Mouse (Mus musculus): ENCODE results near the gene Yipf6. TPM values are rescaled to one million over a fixed set of nuclear protein-coding genes. Genes with fewer than 3 reads are reported as not detected.

The Yipf6 gene
- 26.5 TPM for total RNA-seq (2023)

DNA sequence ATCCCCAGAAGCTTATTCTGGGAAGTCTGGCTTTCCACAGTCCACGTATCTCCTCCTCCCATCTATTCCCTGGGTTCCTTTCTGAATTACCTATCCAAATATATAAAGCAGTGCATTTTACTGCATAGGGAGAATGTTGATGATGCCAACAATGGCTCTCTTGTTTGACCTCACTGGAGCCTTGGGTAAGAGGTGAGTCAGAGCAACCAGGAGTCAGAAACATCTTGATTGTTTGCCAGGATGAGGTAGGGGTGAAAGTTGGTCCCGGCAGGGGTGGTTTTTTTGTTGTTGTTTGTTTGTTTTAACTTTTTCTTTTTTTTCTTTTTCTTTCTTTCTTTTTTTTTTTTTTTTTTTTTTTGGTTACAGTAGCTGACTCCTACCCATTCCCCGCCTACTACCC, at the start of gene Yipf6:
Gene Yipf6, plus strand, starts transcription at position 216 of the 400 bp plus-strand sequence.

DNA sequence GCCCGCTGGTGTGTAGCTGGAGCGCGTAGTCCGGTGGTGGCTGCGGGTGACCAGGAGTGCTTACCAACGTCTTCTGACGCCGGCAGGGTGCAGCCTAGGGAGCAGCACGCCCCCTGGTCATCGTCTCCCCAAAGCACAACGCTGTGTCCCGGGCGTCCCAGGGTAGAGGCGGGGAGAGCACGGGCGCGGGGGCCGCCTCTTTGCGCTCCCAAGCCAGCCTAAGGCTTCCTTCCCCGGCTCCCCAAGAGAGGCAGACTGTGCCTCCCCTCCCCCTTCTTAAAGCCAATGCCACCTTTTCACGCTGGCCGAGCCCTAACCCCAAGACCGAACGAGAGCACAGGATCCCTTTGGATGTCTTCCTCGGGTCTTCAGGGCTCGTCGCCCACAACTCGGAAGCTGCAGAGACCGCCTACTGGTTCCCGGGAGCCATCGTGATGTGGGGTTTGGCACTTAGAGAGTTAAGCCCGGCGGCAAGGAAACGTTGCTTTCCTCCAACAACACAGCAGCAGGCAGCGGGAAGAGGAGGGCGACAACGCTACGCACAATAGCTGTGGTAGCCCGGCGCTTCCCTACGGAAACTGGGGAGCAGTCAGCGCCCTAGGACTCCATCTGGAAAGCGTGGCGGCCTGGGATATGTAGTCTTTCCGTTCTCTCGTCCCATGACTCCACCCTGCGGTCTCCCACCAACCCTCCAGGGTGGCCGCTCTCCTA, 45.6 kb upstream of the Yipf6 start, which contains the start of gene Ophn1:
Gene Ophn1, minus strand, starts transcription at position 620 of the 711 bp plus-strand sequence.

Other genes with a start within 250 kb of the Yipf6 start
- not detected for gene Ophn1, start 45.3 kb upstream of the Yipf6 start, total RNA-seq (2023)
- 0.47 TPM for gene Stard8, start 66.9 kb downstream of the Yipf6 start, total RNA-seq (2023)
- gene Efnb1, start 199.8 kb downstream of the Yipf6 start, total RNA-seq (2023), result 1.7 TPM